Mouse (Mus musculus) hindbrain, embryonic 14.5 days (tissue): ENCODE measurements at regions not wholly inside any gene's neighbourhood (a gene's known extent, or its start where the extent isn't known, plus 50 kb on each side); places are given as distances from the start of the nearest gene placed in this dataset.

Experiments used
- ATAC-seq: fragments of 200-750 bp; cut with Nextera tagmentation; 2 replicates; pipeline ENCODE4 v1.8.0; 2017; ENCODE audit warnings: moderate number of reproducible peaks, mild to moderate bottlenecking, moderate TSS enrichment, moderate library complexity; ENCODE audit not compliant: low FRiP score
- DNase-seq: peaks from one replicate; pipeline ENCODE4 v3.0.0-alpha.2; 2015; ENCODE audit warnings: low spot score
- H3K27ac ChIP-seq: fragments of 300-500 bp; sonication (generic); 2 replicates; pipeline ENCODE4 v1.5.1; 2014; ENCODE audit warnings: mild to moderate bottlenecking, moderate library complexity
- H3K27me3 ChIP-seq: fragments of 300-500 bp; sonication (generic); 2 replicates; pipeline ENCODE4 v1.6.1; 2014; ENCODE audit warnings: mild to moderate bottlenecking, low read length, mixed read lengths; ENCODE audit not compliant: control insufficient read depth, insufficient read depth
- H3K36me3 ChIP-seq: fragments of 300-500 bp; sonication (generic); replicated peaks from 2 replicates; pipeline ENCODE4 v1.6.1; 2014; ENCODE audit not compliant: control insufficient read depth, insufficient read depth
- H3K4me1 ChIP-seq: fragments of 300-500 bp; sonication (generic); replicated peaks from 2 replicates; pipeline ENCODE4 v1.6.1; 2014; ENCODE audit warnings: antibody characterized with exemption, low read length, mixed read lengths; ENCODE audit not compliant: control insufficient read depth, insufficient read depth
- H3K4me2 ChIP-seq: fragments of 300-500 bp; sonication (generic); replicated peaks from 2 replicates; pipeline ENCODE4 v1.6.1; 2014; ENCODE audit warnings: mild to moderate bottlenecking, moderate library complexity
- H3K4me3 ChIP-seq: fragments of 300-500 bp; sonication (generic); replicated peaks from 2 replicates; pipeline ENCODE4 v1.5.1; 2014; ENCODE audit warnings: mild to moderate bottlenecking, low read length
- H3K9ac ChIP-seq: fragments of 300-500 bp; sonication (generic); 2 replicates; pipeline ENCODE4 v1.6.1; 2014
- H3K9me3 ChIP-seq: fragments of 300-500 bp; sonication (generic); 2 replicates; pipeline ENCODE4 v1.6.1; 2016; ENCODE audit warnings: low read length; ENCODE audit not compliant: control insufficient read depth
- WGBS: fragments of 180-500 bp; shearing (Covaris S2); extraction: QIAGEN DNeasy Blood & Tissue Kit; methylation state at CpG from one replicate; pipeline ENCODE4 v1.1.7; 2014; 5-methylcytosine and 5-hydroxymethylcytosine counted together

DNA sequence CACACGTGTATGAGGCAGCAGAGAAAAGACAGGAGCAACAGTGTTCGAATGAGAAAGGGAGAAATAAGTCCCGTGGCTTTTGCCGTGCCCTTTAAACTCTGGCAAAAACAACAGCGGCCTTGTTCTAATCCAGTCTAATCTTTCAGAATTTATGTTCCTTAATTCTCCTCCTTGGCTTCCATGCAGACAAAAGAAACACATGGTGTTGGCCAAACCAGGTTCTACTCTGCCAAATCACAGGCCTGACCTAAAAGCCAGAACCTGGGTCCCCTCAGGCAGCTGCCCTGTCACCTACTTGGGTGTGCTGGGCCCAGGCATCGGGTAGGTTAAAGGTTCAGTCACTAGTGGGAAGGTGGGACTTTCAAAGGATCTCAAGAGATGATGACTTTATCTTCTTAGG, 580.2 kb upstream of the Gm10131 start:
- H3K27ac ChIP-seq: no peak overlapping the region
- no peaks in the 10 kb centered on the region for H3K9me3 ChIP-seq
- no peak for DNase-seq
- no peak overlapping the region for H3K4me2 ChIP-seq
- H3K36me3 ChIP-seq: no peaks in the 10 kb centered on the region
- WGBS: 82% methylated on average over 6 of the region's 6 CpGs
- no peak overlapping the region for H3K9ac ChIP-seq
- ATAC-seq: no peak
- H3K4me1 ChIP-seq: peaks cover 16% of the 10 kb centered on the region
- H3K4me3 ChIP-seq: no peak overlapping the region
- H3K27me3 ChIP-seq: no peaks in the 10 kb centered on the region

DNA sequence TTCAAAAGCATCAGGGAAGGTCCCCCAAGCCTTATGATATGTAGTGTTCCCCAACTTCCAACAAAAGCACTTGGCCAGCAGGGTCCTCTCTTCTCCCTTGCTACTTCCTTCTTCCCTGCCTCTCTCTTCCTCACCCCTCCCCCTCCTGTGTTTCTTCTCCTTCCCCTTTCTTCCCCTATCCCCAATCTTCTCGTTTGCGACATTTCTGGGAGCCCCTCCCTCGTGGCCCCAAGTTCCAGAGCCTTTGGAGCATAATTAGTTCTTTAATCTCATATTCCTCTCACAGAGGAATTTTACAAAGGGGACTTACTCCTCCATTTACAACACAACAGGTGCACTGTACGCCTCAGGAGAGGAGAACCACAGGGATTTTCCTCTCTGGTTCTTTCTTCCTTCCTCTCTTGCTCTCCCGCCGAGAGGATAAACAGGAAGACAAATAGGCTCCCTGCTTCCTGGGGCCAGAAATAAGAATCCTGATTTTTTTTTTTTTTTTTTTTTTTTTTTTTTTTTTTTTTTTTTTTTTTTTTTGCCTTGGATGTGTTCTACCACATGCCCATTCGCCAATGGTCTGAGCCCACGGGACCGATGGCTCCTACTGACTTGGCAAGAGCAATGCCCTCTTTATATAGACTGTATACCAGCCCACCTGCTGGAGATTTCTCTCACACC, 578.4 kb upstream of the Gm10131 start:
- no peak overlapping the region for H3K9ac ChIP-seq
- no peaks in the 10 kb centered on the region for H3K36me3 ChIP-seq
- H3K4me2 ChIP-seq: peak overlapping the region; percentile 36
- 14% methylated on average over 9 of the region's 9 CpGs for WGBS
- DNase-seq: no peak
- no peaks in the 10 kb centered on the region for H3K9me3 ChIP-seq
- no peaks in the 10 kb centered on the region for H3K27me3 ChIP-seq
- ATAC-seq: no peak
- peaks cover 18% of the 10 kb centered on the region for H3K4me1 ChIP-seq
- H3K4me3 ChIP-seq: 0 out of 2 replicates have a peak overlapping the region, but pooled peaks have one; percentile 5
- H3K27ac ChIP-seq: no peak overlapping the region

DNA sequence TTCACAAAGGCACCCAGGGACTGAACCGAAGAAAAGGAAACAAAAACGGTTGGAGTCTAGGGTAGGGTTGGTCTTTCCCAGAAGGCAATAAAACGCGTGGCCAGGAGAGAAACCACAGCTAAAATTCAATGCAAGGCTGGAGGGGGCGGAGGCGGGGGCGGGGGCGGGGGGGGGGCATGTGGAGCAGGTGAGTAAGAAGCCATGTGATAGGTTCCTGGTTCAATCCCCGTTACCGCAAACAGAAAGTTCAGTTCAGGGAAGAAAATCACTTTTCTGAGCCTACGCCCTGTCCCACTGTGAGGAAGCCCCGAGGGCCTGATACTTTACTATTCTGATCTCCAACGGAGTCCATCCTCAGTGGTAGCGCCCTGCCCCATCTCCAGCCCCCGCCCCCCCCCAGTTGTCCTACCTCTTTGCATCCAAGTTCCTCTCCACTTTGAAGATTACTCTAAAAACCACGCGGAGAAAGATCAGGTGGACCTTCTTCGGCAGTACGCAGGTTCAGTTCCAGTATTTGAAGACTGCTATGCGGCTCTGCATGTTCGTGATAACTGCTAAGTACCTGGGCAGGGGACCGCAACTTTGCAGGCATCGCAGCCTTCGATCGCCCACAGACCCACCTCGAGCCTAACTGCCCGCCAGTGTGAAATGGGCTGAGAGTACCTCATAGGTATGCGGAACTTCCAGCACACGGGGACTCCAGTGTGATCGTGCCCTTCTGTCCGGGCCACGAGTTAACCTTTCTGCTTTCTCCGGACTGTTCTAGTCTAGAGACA, 577.7 kb upstream of the Gm10131 start:
- no peak overlapping the region for H3K27ac ChIP-seq
- H3K9ac ChIP-seq: no peak overlapping the region
- WGBS: 14% methylated on average over 33 of the region's 33 CpGs
- no peaks in the 10 kb centered on the region for H3K27me3 ChIP-seq
- H3K4me3 ChIP-seq: 0 out of 2 replicates have a peak overlapping the region, but pooled peaks have one; percentile 5
- no peak; the same call in 1 of the 2 replicates for ATAC-seq
- no peaks in the 10 kb centered on the region for H3K9me3 ChIP-seq
- H3K4me1 ChIP-seq: peaks cover 23% of the 10 kb centered on the region
- no peak for DNase-seq
- peak overlapping the region; percentile 36 for H3K4me2 ChIP-seq
- H3K36me3 ChIP-seq: no peaks in the 10 kb centered on the region

DNA sequence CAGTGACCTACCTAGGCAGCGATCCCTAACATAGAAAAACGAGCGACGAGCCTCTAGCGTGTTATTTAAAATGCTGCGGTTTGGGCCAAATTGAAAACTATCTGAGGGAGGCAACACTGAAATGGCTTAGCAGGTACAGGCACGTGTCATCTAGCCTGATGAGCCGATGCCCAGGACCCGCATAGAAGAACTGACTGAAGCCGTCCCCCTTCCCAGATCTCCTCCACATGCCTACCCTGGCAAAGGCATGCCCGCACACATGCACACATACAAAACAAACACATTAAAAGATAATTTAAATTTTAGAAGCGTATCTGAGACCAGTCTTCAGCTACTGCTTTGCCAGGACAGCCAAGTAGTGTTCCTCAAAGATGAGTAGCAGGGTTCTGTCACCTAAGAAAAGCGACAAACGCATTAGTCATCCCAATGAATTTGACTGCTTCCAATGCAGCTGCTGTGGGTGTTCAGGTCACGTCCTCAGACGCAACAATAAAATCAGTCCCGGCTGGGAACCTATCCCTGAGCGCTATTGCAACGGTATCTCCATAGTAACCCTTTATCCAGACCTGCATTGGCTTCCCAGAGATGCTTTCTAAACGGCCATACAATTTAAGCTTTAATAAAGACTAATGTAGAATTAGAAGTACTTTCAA, 577.0 kb upstream of the Gm10131 start:
- Histone ChIP-seq H3K27ac (peak overlapping the region; percentile 48), H3K27me3 (no peaks in the 10 kb centered on the region), H3K9ac (no peak overlapping the region), H3K4me1 (peaks cover 23% of the 10 kb centered on the region), H3K4me2 (peak overlapping the region; percentile 36), H3K36me3 (no peaks in the 10 kb centered on the region), H3K4me3 (no peak overlapping the region), H3K9me3 (no peaks in the 10 kb centered on the region)
- DNase-seq (no peak), ATAC-seq (peak; percentile 40; the same call in 1 of the 2 replicates)
- WGBS: 39% methylated on average over 20 of the region's 20 CpGs

DNA sequence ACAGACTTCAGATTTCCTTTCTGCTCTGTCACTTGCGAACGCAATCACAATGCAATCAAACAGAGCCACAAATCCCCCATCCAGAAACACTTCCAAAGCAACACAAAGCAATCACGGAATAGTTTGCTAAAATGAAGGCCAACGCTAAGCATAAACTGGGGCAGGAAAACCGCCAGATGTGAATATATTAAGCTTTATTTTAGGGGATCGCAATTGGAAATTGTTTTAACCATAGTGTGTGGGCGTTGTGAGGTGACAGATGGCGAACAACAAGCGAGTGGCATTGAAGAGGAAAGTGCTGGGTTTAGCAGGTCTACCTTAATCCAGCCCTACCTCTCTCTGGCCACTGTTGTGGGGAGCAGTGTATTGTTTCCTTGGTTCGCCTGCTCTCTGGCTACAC, 574.8 kb upstream of the Gm10131 start:
- no peaks in the 10 kb centered on the region for H3K27me3 ChIP-seq
- no peak overlapping the region for H3K4me3 ChIP-seq
- H3K36me3 ChIP-seq: no peaks in the 10 kb centered on the region
- ATAC-seq: no peak
- H3K4me2 ChIP-seq: no peak overlapping the region
- H3K9ac ChIP-seq: no peak overlapping the region
- H3K9me3 ChIP-seq: no peaks in the 10 kb centered on the region
- no peak overlapping the region for H3K27ac ChIP-seq
- WGBS: 75% methylated on average over 10 of the region's 10 CpGs
- DNase-seq: no peak
- peaks cover 23% of the 10 kb centered on the region for H3K4me1 ChIP-seq

DNA sequence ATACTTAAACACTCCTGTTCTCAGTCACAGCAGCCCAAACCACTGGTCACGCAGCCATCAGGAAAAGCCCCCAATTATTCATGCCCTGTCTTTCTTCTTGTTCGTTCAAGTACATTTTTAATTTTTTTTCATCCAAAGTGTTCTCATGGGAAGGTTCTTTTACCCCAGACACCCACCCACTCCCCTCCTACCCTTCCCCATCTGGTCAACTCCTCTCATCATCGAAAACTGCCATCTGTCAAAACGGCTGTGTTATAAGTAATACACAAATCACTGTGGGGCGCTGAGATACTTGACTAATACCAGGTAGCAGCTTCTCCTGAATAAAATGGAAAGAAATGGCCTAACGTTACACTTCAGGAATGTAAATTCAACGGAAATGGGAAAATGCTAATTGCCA, 573.1 kb upstream of the Gm10131 start:
- H3K9me3 ChIP-seq: no peaks in the 10 kb centered on the region
- H3K4me3 ChIP-seq: no peak overlapping the region
- no peaks in the 10 kb centered on the region for H3K27me3 ChIP-seq
- ATAC-seq (no peak), DNase-seq (no peak)
- H3K9ac ChIP-seq: no peak overlapping the region
- no peak overlapping the region for H3K27ac ChIP-seq
- WGBS: 46% methylated on average over 7 of the region's 7 CpGs
- no peak overlapping the region for H3K4me2 ChIP-seq
- peaks cover 26% of the 10 kb centered on the region for H3K4me1 ChIP-seq
- no peaks in the 10 kb centered on the region for H3K36me3 ChIP-seq

DNA sequence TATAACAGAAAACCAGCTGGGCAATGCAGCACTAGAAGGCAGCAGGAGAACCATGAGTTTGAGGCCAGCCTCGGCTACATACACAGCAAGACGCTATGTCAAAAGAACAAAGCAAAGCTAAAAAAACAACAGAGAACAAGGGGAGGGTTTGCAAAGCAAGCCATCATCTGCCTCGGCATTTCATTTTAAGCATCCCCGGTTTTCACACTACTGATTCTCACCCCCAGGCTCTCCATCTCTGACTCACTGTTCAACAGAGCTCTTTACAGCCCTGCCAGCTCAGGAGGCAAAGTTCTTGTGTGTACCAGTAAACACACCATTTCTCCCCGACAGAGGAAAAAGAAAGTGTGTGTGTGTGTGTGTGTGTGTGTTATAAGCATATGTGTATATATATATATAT, 571.6 kb upstream of the Gm10131 start:
- Histone ChIP-seq H3K4me2 (no peak overlapping the region), H3K4me3 (no peak overlapping the region), H3K27me3 (no peaks in the 10 kb centered on the region), H3K36me3 (no peaks in the 10 kb centered on the region), H3K9ac (no peak overlapping the region), H3K27ac (no peak overlapping the region), H3K9me3 (no peaks in the 10 kb centered on the region), H3K4me1 (peaks cover 15% of the 10 kb centered on the region)
- DNase-seq: no peak
- WGBS: 74% methylated on average over 5 of the region's 5 CpGs
- no peak for ATAC-seq

DNA sequence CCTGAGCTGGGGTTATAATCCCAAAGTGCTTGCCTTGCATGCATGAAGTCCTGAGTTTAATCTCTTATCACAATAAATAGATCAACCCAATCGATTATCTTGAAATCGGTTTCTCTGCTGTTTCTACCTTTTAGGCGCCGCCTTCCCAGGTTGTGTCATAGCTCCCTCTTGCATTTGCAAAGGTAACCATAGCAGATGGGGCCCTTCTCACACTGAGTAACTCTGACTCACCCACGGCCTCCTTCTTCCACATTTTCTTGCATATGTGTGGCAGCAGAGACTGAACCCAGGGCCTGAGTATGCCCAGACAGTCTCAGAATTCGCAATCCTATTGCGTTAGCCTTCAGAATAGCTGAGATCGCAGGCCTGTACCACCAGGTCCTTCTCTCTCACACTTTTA, 570.7 kb upstream of the Gm10131 start:
- no peaks in the 10 kb centered on the region for H3K9me3 ChIP-seq
- peaks cover 15% of the 10 kb centered on the region for H3K4me1 ChIP-seq
- no peak for DNase-seq
- no peak overlapping the region for H3K27ac ChIP-seq
- no peak overlapping the region for H3K4me2 ChIP-seq
- WGBS: 94% methylated on average over 8 of the region's 8 CpGs
- no peaks in the 10 kb centered on the region for H3K36me3 ChIP-seq
- no peaks in the 10 kb centered on the region for H3K27me3 ChIP-seq
- H3K4me3 ChIP-seq: no peak overlapping the region
- no peak overlapping the region for H3K9ac ChIP-seq
- no peak for ATAC-seq

DNA sequence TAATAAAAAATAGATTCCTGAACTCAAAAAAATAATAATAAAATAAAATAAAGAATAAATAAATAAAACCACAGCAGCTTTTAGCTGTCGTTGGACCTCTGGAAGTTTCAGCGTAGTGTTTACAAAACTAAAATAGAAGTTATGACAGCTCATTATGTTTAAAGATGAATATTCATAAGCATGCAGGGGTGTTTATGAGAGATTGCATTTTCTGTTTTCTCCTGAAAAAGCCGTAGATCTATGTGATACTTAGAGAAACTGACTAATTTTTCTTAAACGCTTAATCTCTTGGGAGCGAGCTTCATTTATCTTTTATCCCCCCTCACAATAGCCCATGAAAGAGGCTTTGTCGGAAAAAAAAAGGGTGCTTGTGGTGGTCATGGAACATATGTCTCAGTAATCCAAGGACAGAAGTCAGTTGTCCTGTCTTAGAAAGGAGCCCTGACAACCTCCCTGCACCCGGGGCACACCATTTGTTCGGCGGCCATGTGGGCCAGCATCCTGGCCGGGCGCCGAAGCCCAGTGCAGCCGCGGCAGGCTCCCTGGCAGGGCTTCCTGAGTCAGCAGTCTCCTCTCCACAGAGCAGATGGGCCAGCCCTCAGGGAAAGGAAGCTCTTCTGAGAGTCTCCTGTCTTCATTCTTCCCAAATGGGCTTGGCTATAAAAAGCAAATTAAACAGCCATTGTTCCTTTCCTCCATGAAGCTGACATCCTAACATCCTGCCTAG, 568.2 kb upstream of the Gm10131 start:
- H3K9me3 ChIP-seq: no peaks in the 10 kb centered on the region

More for the DNA sequence above, 568.2 kb upstream of the Gm10131 start:
- Histone ChIP-seq H3K4me2 (peak overlapping the region; percentile 7), H3K27me3 (no peaks in the 10 kb centered on the region), H3K36me3 (no peaks in the 10 kb centered on the region), H3K27ac (peak overlapping the region; percentile 69), H3K4me3 (no peak overlapping the region), H3K4me1 (peaks cover 11% of the 10 kb centered on the region), H3K9ac (peak overlapping the region; percentile 0; the same call in 1 of the 2 replicates)
- WGBS: 7% methylated on average over 14 of the region's 14 CpGs
- DNase-seq: peak; percentile 62
- ATAC-seq: peak; percentile 93
